Comparison of ENCODE assay signal across 11 mouse cellular contexts in the genomic region with DNA sequence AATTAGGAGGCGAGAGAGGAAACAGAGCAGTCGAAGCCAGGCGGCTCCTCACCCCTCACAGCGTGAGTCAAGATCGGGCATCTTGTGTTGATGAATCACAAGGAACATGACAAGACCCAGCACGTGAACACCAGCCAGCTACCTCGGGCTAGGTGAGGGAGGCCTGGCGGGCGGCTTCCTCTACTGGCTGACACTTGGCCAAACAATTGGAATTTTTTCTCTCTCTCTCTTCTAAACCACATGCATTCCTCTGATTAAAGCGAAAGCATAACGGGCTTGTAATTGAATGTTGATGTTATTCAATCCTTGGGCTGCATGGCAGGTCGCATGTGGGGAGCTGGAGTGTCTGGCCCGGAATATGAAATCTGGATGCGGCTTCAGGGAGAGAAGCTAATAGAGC.
DNase-seq lines count a peak whose midpoint lies in the region; ATAC-seq lines count a peak whose summit lies in the region.
"Had no signal": no experiment of that assay in that cellular context is flagged by ENCODE, and none has a peak within 500 bp of the region (broad histone marks: within the 10 kb centered on the region; RNA-seq: fewer than 3 reads in every experiment).

No protein-coding gene starts in this region.

- no peak overlapping the region for H3K4me2 ChIP-seq in hindbrain, embryonic 16.5 days (ENCODE audit: low read length)
- H3K4me2 ChIP-seq in hindbrain, embryonic 14.5 days (replicated peaks): no peak overlapping the region

- H3K4me3 ChIP-seq in hindbrain, embryonic 16.5 days (ENCODE audit: low read length): no peak overlapping the region
- H3K4me3 ChIP-seq in hindbrain, embryonic 14.5 days (replicated peaks; ENCODE audit: low read length): no peak overlapping the region
- H3K4me3 ChIP-seq: left cerebral cortex, adult 2 months had no signal

- peak overlapping the region; percentile 46; the same call in 1 of the 2 replicates for H3K9ac ChIP-seq in hindbrain, embryonic 16.5 days (ENCODE audit: low read depth, low read length)
- H3K9ac ChIP-seq in hindbrain, embryonic 14.5 days: no peak overlapping the region

- WGBS in hindbrain, embryonic 16.5 days: 37% methylated on average over 14 of the region's 14 CpGs
- 40% methylated on average over 14 of the region's 14 CpGs for WGBS in hindbrain, embryonic 14.5 days

- H3K36me3 ChIP-seq in hindbrain, embryonic 16.5 days (ENCODE audit: control insufficient read depth, insufficient read depth, low read length): no peaks in the 10 kb centered on the region
- H3K36me3 ChIP-seq in hindbrain, embryonic 14.5 days (replicated peaks; ENCODE audit: control insufficient read depth, insufficient read depth): no peaks in the 10 kb centered on the region

- no peaks in the 10 kb centered on the region for H3K9me3 ChIP-seq in hindbrain, embryonic 16.5 days (ENCODE audit: control insufficient read depth, low read length)
- no peaks in the 10 kb centered on the region for H3K9me3 ChIP-seq in hindbrain, embryonic 14.5 days (ENCODE audit: control insufficient read depth, low read length)

- H3K27ac ChIP-seq in hindbrain, embryonic 16.5 days (ENCODE audit: low read depth, low read length): no peak overlapping the region
- no peak overlapping the region for H3K27ac ChIP-seq in hindbrain, embryonic 14.5 days
- H3K27ac ChIP-seq: left cerebral cortex, adult 2 months had no signal

- ATAC-seq in hindbrain, embryonic 16.5 days: peak; percentile 14; the same call in 1 of the 2 replicates
- no peak for ATAC-seq in hindbrain, embryonic 14.5 days (ENCODE audit: low FRiP score)
- ATAC-seq in monocyte, adult 5-6 weeks (replicated peaks; ENCODE audit: insufficient number of reproducible peaks, low FRiP score, low TSS enrichment, poor library complexity, severe bottlenecking): no peak

- no peaks in the 10 kb centered on the region for H3K27me3 ChIP-seq in hindbrain, embryonic 16.5 days (replicated peaks; ENCODE audit: control insufficient read depth, insufficient read depth, low read length)
- H3K27me3 ChIP-seq in hindbrain, embryonic 14.5 days (ENCODE audit: control insufficient read depth, insufficient read depth, low read length): no peaks in the 10 kb centered on the region

- H3K4me1 ChIP-seq in hindbrain, embryonic 16.5 days (ENCODE audit: control insufficient read depth, insufficient read depth, low read depth, low read length): peaks cover 31% of the 10 kb centered on the region
- H3K4me1 ChIP-seq in hindbrain, embryonic 14.5 days (replicated peaks; ENCODE audit: control insufficient read depth, insufficient read depth, low read length): peaks cover 40% of the 10 kb centered on the region

- DNase-seq in hindbrain, embryonic 14.5 days (ENCODE audit: low spot score): no peak
- DNase-seq in MN1 (ENCODE audit: low spot score): peak; percentile 62
- peak; percentile 40 to 49 for DNase-seq in cerebellum, postnatal 36 days
- DNase-seq in lung, postnatal 14 days: peak; percentile 16
- no peak for DNase-seq in frontal cortex, postnatal 10 days (ENCODE audit: low spot score in 2 of 2)
- DNase-seq in right cerebral cortex, postnatal 36 days (ENCODE audit: low spot score in 2 of 2): no peak
- DNase-seq: adrenal gland, postnatal 10 days; gastrocnemius, postnatal 14 days had no signal

Comparison
In these comparisons a context has a peak if more than half of its experiments do, and no peak if none do; other contexts are left out.
1. DNase-seq: peak in MN1 (single experiment), cerebellum, postnatal 36 days (2 of 2) and lung, postnatal 14 days (single experiment); none in hindbrain, embryonic 14.5 days (single experiment), frontal cortex, postnatal 10 days (0 of 2) and right cerebral cortex, postnatal 36 days (0 of 2).